Mouse (Mus musculus): ENCODE results near the gene Mboat1. TPM values are rescaled to one million over a fixed set of nuclear protein-coding genes. Genes with fewer than 3 reads are reported as not detected.
A peak's percentile ranks its signal among the peaks of the same experiment; 100 is the strongest.

Gene Mboat1
- polyA plus RNA-seq (2012; rRNA removed) (5.7 TPM in 2 replicates), polyA plus RNA-seq (2014; fragmentation: Nextera tagmentation; extraction: Ambion mirVana) (11.3 and 13.3 TPM in 2 replicates)

GRCm38 (mm10) chr13:30136243-30136922 lies at the start of gene Mboat1:
Gene Mboat1 (plus strand): TSS chr13:30136489.
- peak within 1 kb of the TSS; percentile 60 for H3K4me3 ChIP-seq (replicated peaks; ENCODE audit: low read length)
- DNase-seq (ENCODE audit: low spot score) (peak; percentile 51), ATAC-seq (ENCODE audit: low FRiP score, low read depth) (peak; percentile 93)
- H3K27me3 ChIP-seq (ENCODE audit: control insufficient read depth, insufficient read depth, low read length) = no peaks in the 10 kb centered on the region
- peak within 1 kb of the TSS; percentile 94 for H3K4me2 ChIP-seq (replicated peaks; ENCODE audit: low read depth, low read length, severe bottlenecking)
- no peaks in the 10 kb centered on the region for H3K4me1 ChIP-seq (ENCODE audit: control insufficient read depth, insufficient read depth, low read length)
- no peaks in the 10 kb centered on the region for H3K9me3 ChIP-seq (ENCODE audit: control insufficient read depth, low read length)
- no peak for TF ChIP-seq POLR2A (IDR thresholded peaks at IDR 0.05; ENCODE audit: borderline replicate concordance, extremely low read depth, insufficient read depth, insufficient read length)
- H3K9ac ChIP-seq (ENCODE audit: low read depth, low read length, severe bottlenecking) = peak within 1 kb of the TSS; percentile 78
- under 1% methylated on average over 34 of the region's 55 CpGs for WGBS
- no peaks in the 10 kb centered on the region for H3K36me3 ChIP-seq (ENCODE audit: control insufficient read depth, insufficient read depth, low read length)
- no peak within 1 kb of the TSS for H3K27ac ChIP-seq (replicated peaks; ENCODE audit: low read depth, low read length)

- no peak overlapping the region for H3K9ac ChIP-seq (ENCODE audit: low read depth, low read length, severe bottlenecking)
- H3K27ac ChIP-seq (replicated peaks; ENCODE audit: low read depth, low read length) = no peak overlapping the region
- no peaks in the 10 kb centered on the region for H3K9me3 ChIP-seq (ENCODE audit: control insufficient read depth, low read length)
- DNase-seq (ENCODE audit: low spot score) = no peak
- no peaks in the 10 kb centered on the region for H3K27me3 ChIP-seq (ENCODE audit: control insufficient read depth, insufficient read depth, low read length)
- H3K36me3 ChIP-seq (ENCODE audit: control insufficient read depth, insufficient read depth, low read length) = no peaks in the 10 kb centered on the region
- TF ChIP-seq POLR2A (IDR thresholded peaks at IDR 0.05; ENCODE audit: borderline replicate concordance, extremely low read depth, insufficient read depth, insufficient read length) = no peak
- no peak overlapping the region for H3K4me3 ChIP-seq (replicated peaks; ENCODE audit: low read length)
- ATAC-seq (ENCODE audit: low FRiP score, low read depth) = no peak
- WGBS = 46% methylated on average over 2 of the region's 2 CpGs
- no peaks in the 10 kb centered on the region for H3K4me1 ChIP-seq (ENCODE audit: control insufficient read depth, insufficient read depth, low read length)
- H3K4me2 ChIP-seq (replicated peaks; ENCODE audit: low read depth, low read length, severe bottlenecking) = no peak overlapping the region
Measured at GRCm38 (mm10) chr13:30093086-30093485, 43.2 kb upstream of the Mboat1 start.

GRCm38 (mm10) chr13:30095851-30096250 lies 40.4 kb upstream of the Mboat1 start:
- ATAC-seq (ENCODE audit: low FRiP score, low read depth) (no peak), DNase-seq (ENCODE audit: low spot score) (peak; percentile 27)

GRCm38 (mm10) chr13:30096536-30096935 lies 39.8 kb upstream of the Mboat1 start:
- Histone ChIP-seq H3K9me3 (ENCODE audit: control insufficient read depth, low read length) (no peaks in the 10 kb centered on the region), H3K9ac (ENCODE audit: low read depth, low read length, severe bottlenecking) (no peak overlapping the region), H3K27me3 (ENCODE audit: control insufficient read depth, insufficient read depth, low read length) (no peaks in the 10 kb centered on the region), H3K4me1 (ENCODE audit: control insufficient read depth, insufficient read depth, low read length) (no peaks in the 10 kb centered on the region), H3K4me2 (replicated peaks; ENCODE audit: low read depth, low read length, severe bottlenecking) (no peak overlapping the region), H3K4me3 (replicated peaks; ENCODE audit: low read length) (no peak overlapping the region), H3K36me3 (ENCODE audit: control insufficient read depth, insufficient read depth, low read length) (no peaks in the 10 kb centered on the region), H3K27ac (replicated peaks; ENCODE audit: low read depth, low read length) (no peak overlapping the region)
- WGBS = 61% methylated on average over 4 of the region's 4 CpGs
- no peak for TF ChIP-seq POLR2A (IDR thresholded peaks at IDR 0.05; ENCODE audit: borderline replicate concordance, extremely low read depth, insufficient read depth, insufficient read length)
- DNase-seq (ENCODE audit: low spot score) (no peak), ATAC-seq (ENCODE audit: low FRiP score, low read depth) (no peak)

More at GRCm38 (mm10) chr13:30095851-30096250, 40.4 kb upstream of the Mboat1 start:
- WGBS = 76% methylated on average over 4 of the region's 4 CpGs
- H3K27ac ChIP-seq (replicated peaks; ENCODE audit: low read depth, low read length) = no peak overlapping the region
- H3K4me2 ChIP-seq (replicated peaks; ENCODE audit: low read depth, low read length, severe bottlenecking) = no peak overlapping the region
- no peaks in the 10 kb centered on the region for H3K4me1 ChIP-seq (ENCODE audit: control insufficient read depth, insufficient read depth, low read length)
- no peak overlapping the region for H3K4me3 ChIP-seq (replicated peaks; ENCODE audit: low read length)
- H3K27me3 ChIP-seq (ENCODE audit: control insufficient read depth, insufficient read depth, low read length) = no peaks in the 10 kb centered on the region
- no peak for TF ChIP-seq POLR2A (IDR thresholded peaks at IDR 0.05; ENCODE audit: borderline replicate concordance, extremely low read depth, insufficient read depth, insufficient read length)
- no peaks in the 10 kb centered on the region for H3K9me3 ChIP-seq (ENCODE audit: control insufficient read depth, low read length)
- no peaks in the 10 kb centered on the region for H3K36me3 ChIP-seq (ENCODE audit: control insufficient read depth, insufficient read depth, low read length)
- H3K9ac ChIP-seq (ENCODE audit: low read depth, low read length, severe bottlenecking) = no peak overlapping the region

- Histone ChIP-seq H3K4me1 (ENCODE audit: control insufficient read depth, insufficient read depth, low read length) (no peaks in the 10 kb centered on the region), H3K9ac (ENCODE audit: low read depth, low read length, severe bottlenecking) (no peak overlapping the region), H3K36me3 (ENCODE audit: control insufficient read depth, insufficient read depth, low read length) (no peaks in the 10 kb centered on the region), H3K4me2 (replicated peaks; ENCODE audit: low read depth, low read length, severe bottlenecking) (no peak overlapping the region), H3K27me3 (ENCODE audit: control insufficient read depth, insufficient read depth, low read length) (no peaks in the 10 kb centered on the region), H3K4me3 (replicated peaks; ENCODE audit: low read length) (no peak overlapping the region), H3K27ac (replicated peaks; ENCODE audit: low read depth, low read length) (no peak overlapping the region), H3K9me3 (ENCODE audit: control insufficient read depth, low read length) (no peaks in the 10 kb centered on the region)
- no peak for TF ChIP-seq POLR2A (IDR thresholded peaks at IDR 0.05; ENCODE audit: borderline replicate concordance, extremely low read depth, insufficient read depth, insufficient read length)
- WGBS = 74% methylated on average over 4 of the region's 4 CpGs
- peak; percentile 25 for DNase-seq (ENCODE audit: low spot score)
- ATAC-seq (ENCODE audit: low FRiP score, low read depth) = no peak
Measured at GRCm38 (mm10) chr13:30109001-30109600, 27.2 kb upstream of the Mboat1 start.

Measured in limb, embryonic 14.5 days (tissue).